Comparison of ENCODE assay signal across 22 mouse cellular contexts in genomic region chr15:86333176-86333575, GRCm38 (mm10).
DNase-seq lines count a peak whose midpoint lies in the region; ATAC-seq lines count a peak whose summit lies in the region.
"Had no signal": no experiment of that assay in that cellular context is flagged by ENCODE, and none has a peak within 500 bp of the region (broad histone marks: within the 10 kb centered on the region; RNA-seq: fewer than 3 reads in every experiment).

No protein-coding gene starts in this region.

- H3K4me3 ChIP-seq in heart, embryonic 16.5 days (ENCODE audit: low read length), result no peak overlapping the region
- H3K4me3 ChIP-seq: forebrain, embryonic 10.5 days; forebrain, embryonic 13.5 days; heart, embryonic 12.5 days; heart, embryonic 15.5 days; hindbrain, embryonic 12.5 days; hindbrain, embryonic 15.5 days had no signal

- H3K27me3 ChIP-seq in heart, embryonic 16.5 days (ENCODE audit: control insufficient read depth, insufficient read depth, low read length), result no peaks in the 10 kb centered on the region
- H3K27me3 ChIP-seq: heart, embryonic 15.5 days; hindbrain, embryonic 12.5 days; hindbrain, embryonic 15.5 days had no signal

- H3K9me3 ChIP-seq in heart, embryonic 16.5 days (replicated peaks; ENCODE audit: control insufficient read depth, low read length), result no peaks in the 10 kb centered on the region
- H3K9me3 ChIP-seq: forebrain, embryonic 10.5 days; forebrain, embryonic 13.5 days; heart, embryonic 12.5 days; heart, embryonic 15.5 days; hindbrain, embryonic 12.5 days; hindbrain, embryonic 15.5 days had no signal

- H3K9ac ChIP-seq in heart, embryonic 16.5 days (ENCODE audit: low read length), result no peak overlapping the region
- H3K9ac ChIP-seq: forebrain, embryonic 13.5 days; heart, embryonic 12.5 days; heart, embryonic 15.5 days; hindbrain, embryonic 12.5 days; hindbrain, embryonic 15.5 days had no signal

- no peak for DNase-seq in heart, postnatal 14 days
- DNase-seq in thymus, postnatal 0 days (ENCODE audit: low spot score), result peak; percentile 56
- DNase-seq in thymus, postnatal 25 days, result peak; percentile 84
- DNase-seq in natural killer cell, adult 2 months (ENCODE audit: low spot score in 2 of 2), result no peak
- DNase-seq in neural tube, embryonic 10.5 days (ENCODE audit: extremely low spot score, low spot score), result no peak
- DNase-seq: adrenal gland, adult 8-10 months; adrenal gland, postnatal 36 days; cerebellum, adult 18-20 months; cerebellum, adult 9-10 months; cerebellum, postnatal 14 days; gastrocnemius, postnatal 14 days; heart, adult 18-20 months had no signal

- intact Hi-C loops in heart, postnatal 14 days (cut with DNase I), result no loop called here

- 78% methylated on average over 4 of the region's 4 CpGs for WGBS in heart, embryonic 16.5 days

- no peaks in the 10 kb centered on the region for H3K4me1 ChIP-seq in heart, embryonic 16.5 days (ENCODE audit: control insufficient read depth, insufficient read depth, low read length)
- H3K4me1 ChIP-seq: heart, embryonic 12.5 days; heart, embryonic 15.5 days had no signal

- peak; percentile 69; the same call in 1 of the 2 replicates for ATAC-seq in heart, embryonic 16.5 days (replicated peaks; ENCODE audit: extremely low read depth, insufficient read depth, low FRiP score)
- ATAC-seq in megakaryocyte-erythroid progenitor cell, adult 5-6 weeks (replicated peaks; ENCODE audit: low FRiP score, low TSS enrichment, poor library complexity, severe bottlenecking), result no peak
- ATAC-seq: activated CD4-positive, CD25-positive, alpha-beta regulatory T cell, adult 4 months; forebrain, embryonic 13.5 days; forebrain, embryonic 16.5 days had no signal

- no peak overlapping the region for H3K4me2 ChIP-seq in heart, embryonic 16.5 days (ENCODE audit: low read depth, low read length)
- H3K4me2 ChIP-seq: forebrain, embryonic 13.5 days; heart, embryonic 12.5 days; heart, embryonic 15.5 days; hindbrain, embryonic 12.5 days; hindbrain, embryonic 15.5 days had no signal

- peak overlapping the region; percentile 51; the same call in 1 of the 2 replicates for H3K27ac ChIP-seq in heart, embryonic 16.5 days (ENCODE audit: low read length)
- H3K27ac ChIP-seq: forebrain, embryonic 10.5 days; forebrain, embryonic 13.5 days; heart, embryonic 15.5 days; hindbrain, embryonic 12.5 days; hindbrain, embryonic 15.5 days had no signal

- no peaks in the 10 kb centered on the region for H3K36me3 ChIP-seq in heart, embryonic 16.5 days (ENCODE audit: control insufficient read depth, insufficient read depth)
- H3K36me3 ChIP-seq: forebrain, embryonic 10.5 days; heart, embryonic 12.5 days; heart, embryonic 15.5 days; hindbrain, embryonic 12.5 days; hindbrain, embryonic 15.5 days had no signal

Comparison
In these comparisons a context has a peak if more than half of its experiments do, and no peak if none do; other contexts are left out.
1. DNase-seq: peak in thymus, postnatal 0 days (single experiment) and thymus, postnatal 25 days (single experiment); none in heart, postnatal 14 days (0 of 2), natural killer cell, adult 2 months (0 of 2) and neural tube, embryonic 10.5 days (single experiment).